Mouse (Mus musculus): Measurements from ENCODE around the gene Sorcs3.

The Sorcs3 gene

DNA sequence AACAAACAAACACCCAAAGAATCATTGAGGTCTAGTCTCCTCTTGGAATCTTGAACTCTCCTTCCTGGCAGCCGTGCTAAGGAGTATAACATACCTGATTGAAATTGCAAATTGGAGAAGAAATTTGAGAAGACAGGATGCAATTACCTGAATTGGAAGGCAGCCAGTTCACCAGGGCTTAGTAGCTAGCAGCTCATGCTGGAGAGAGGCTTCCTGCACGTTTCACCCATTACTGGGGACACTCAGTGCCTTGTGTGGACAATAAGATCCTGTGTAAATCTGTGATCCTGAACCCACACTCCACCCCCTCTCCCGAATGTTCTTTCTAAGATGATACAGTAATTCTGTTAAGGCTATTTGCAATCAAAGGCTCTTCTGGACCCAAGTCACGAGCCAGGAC is 633.6 kb downstream of the Sorcs3 start:
- CTCF ChIA-PET, result no interaction called here

GRCm38 (mm10) chr19:48847700-48848099 is 641.9 kb downstream of the Sorcs3 start:
- CTCF ChIA-PET, result no interaction called here

- CTCF ChIA-PET, result interaction anchor here (0.7 kb wide), 1 partner anchor 155 kb away, joined by 7 read pairs; no protein-coding TSS in a partner anchor
Observed at GRCm38 (mm10) chr19:48850466-48850865, 644.6 kb downstream of the Sorcs3 start.
